Mouse (Mus musculus) adrenal gland, adult 10 weeks (tissue): ENCODE measurements around the gene Procr. TPM values are rescaled to one million over a fixed set of nuclear protein-coding genes. Genes with fewer than 3 reads are reported as not detected.

Experiments
- polyA plus RNA-seq: library from polyadenylated mRNA; stranded (reverse); fragments of 350-450 nt; fragmentation: Illumina TruSeq; extraction: RNeasy Lipid Tissue Mini Kit (QIAGEN cat#74804); gene quantifications from one replicate; pipeline ENCODE4 v1.2.3, GENCODE M21; 2014; ENCODE audit warnings: low read depth, low replicate concordance

Procr gene
- 26.1 TPM for polyA plus RNA-seq

GRCm38 (mm10) chr2:155751014-155751786 is at the start of gene Procr:
Procr (plus strand) TSS chr2:155751117.

DNA sequence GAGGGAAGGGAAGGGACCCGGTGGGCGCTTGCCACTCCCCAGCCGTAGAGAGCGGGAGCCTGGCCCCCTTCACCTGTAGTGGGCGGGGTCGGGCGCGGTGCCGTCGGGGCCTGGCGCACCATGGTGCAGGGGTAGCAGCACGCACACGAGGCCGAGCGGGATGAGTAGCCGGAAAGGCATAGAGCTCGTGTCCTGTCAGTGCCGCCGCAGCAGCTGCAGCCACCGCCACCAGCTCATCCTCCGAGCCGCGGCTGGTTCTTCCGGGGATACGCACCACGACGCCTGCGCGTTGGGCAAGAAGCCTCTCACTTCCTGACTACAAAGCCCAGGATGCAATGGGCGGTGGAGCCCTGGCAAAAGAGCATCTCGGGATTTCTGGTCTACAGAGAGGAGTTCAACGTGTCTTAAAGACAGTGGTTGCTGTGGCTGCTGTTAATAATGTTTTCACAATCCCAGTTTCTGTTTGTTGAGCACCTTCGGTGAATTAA is 21.7 kb upstream of the Procr start, which contains the start of gene Edem2:
Gene Edem2 (minus strand): TSS at position 318 of the 488 bp plus-strand sequence.

DNA sequence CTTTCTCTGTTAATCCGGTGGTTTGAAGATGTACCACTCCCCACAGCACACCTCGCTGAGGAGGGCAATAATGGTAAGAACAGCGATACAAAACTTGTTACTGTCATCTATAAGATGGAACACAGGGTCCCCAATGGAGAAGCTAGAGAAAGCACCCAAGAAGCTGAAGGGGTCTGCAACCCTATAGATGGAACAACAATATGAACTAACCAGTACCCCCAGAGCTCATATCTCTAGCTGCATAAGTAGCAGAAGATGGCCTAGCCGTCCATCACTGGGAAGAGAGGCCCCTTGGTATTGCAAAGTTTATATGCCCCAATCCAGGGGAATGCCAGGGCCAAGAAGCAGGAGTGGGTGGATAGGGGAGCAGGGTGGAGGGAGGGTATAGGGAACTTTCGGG is 15.2 kb upstream of the Procr start, which contains the start of gene Gm17581:
Gene Gm17581 (minus strand): TSS at position 101 of the 400 bp plus-strand sequence.

GRCm38 (mm10) chr2:155774927-155775684 is 24.2 kb downstream of the Procr start, which contains the start of gene Mmp24:
Mmp24 (plus strand) TSS chr2:155775342.

Other genes with a start within 250 kb of the Procr start
- gene Acss2, start 233.2 kb upstream of the Procr start, polyA plus RNA-seq = 46.7 TPM
- 0.41 TPM for gene Ggt7, start 232.9 kb upstream of the Procr start, polyA plus RNA-seq
- 10.0 TPM for gene Gss, start 158.3 kb upstream of the Procr start, polyA plus RNA-seq
- gene Myh7b, start 139.9 kb upstream of the Procr start, polyA plus RNA-seq = not detected
- gene Trpc4ap, start 58.7 kb upstream of the Procr start, polyA plus RNA-seq = 135 TPM
- gene Edem2, start 21.6 kb upstream of the Procr start, polyA plus RNA-seq = 13.9 TPM
- not detected for gene Gm17581, start 15.3 kb upstream of the Procr start, polyA plus RNA-seq
- 0.17 TPM for gene Mmp24, start 24.2 kb downstream of the Procr start, polyA plus RNA-seq
- 203 TPM for gene BC029722, start 68.3 kb downstream of the Procr start, polyA plus RNA-seq
- 17.1 TPM for gene Eif6, start 75.8 kb downstream of the Procr start, polyA plus RNA-seq
- gene Fam83c, start 83.7 kb downstream of the Procr start, polyA plus RNA-seq = 0.17 TPM
- gene Uqcc1, start 179.2 kb downstream of the Procr start, polyA plus RNA-seq = 74.9 TPM
- not detected for gene Gm15557, start 189.6 kb downstream of the Procr start, polyA plus RNA-seq
- not detected for gene Gdf5, start 194.2 kb downstream of the Procr start, polyA plus RNA-seq
- 1.1 TPM for gene Cep250, start 205.3 kb downstream of the Procr start, polyA plus RNA-seq